Mouse (Mus musculus) testis, adult 2 months (tissue): ENCODE data around the gene Ndufb10.

ENCODE experiments used
- CTCF ChIP-seq: fragments of 200-500 bp; IDR thresholded peaks from 2 replicates; pipeline ENCODE4 v1.5.1; 2012; ENCODE audit warnings: low read depth, mild to moderate bottlenecking, inconsistent platforms, low read length, moderate library complexity; ENCODE audit not compliant: control insufficient read depth, insufficient read depth, insufficient replicate concordance
- POLR2A ChIP-seq: fragments of 200-500 bp; IDR thresholded peaks from 2 replicates; pipeline ENCODE4 v1.6.1; 2012; ENCODE audit warnings: low read depth, mild to moderate bottlenecking, inconsistent platforms, low read length, moderate library complexity; ENCODE audit not compliant: control insufficient read depth

DNA sequence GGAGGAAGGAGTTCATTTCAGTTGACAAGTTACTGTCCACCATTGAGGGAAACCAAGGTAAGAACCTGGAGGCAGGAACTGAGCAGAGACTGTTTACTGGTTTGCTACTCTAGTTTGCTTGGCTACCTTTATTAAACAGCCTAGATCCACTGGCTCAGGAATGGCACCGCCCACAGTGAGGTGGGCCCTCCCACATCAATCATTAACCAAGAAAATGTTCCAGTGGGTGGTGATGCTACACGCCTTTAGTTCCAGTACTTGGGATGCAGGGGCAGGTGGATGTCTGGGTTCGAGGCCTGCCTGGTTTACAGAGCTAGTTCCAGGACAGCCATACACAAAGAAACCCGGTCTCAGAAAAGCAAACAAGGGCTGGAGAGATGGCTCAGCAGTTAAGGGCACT, 14.0 kb upstream of the Ndufb10 start:
- no peak for TF ChIP-seq CTCF
- no peak for TF ChIP-seq POLR2A
